Mouse (Mus musculus): ENCODE measurements around the gene Arrdc4.

- TF ChIP-seq CTCF (IDR thresholded peaks at IDR 0.05; ENCODE audit: control insufficient read depth, insufficient read depth, low read length) = no peak
- TF ChIP-seq POLR2A (IDR thresholded peaks at IDR 0.05; ENCODE audit: borderline replicate concordance, control insufficient read depth, low read depth, low read length) = no peak
These were observed 36.1 kb downstream of the Arrdc4 start for GRCm38 (mm10) chr7:68712928-68713327.

All from bone marrow, adult 2 months (tissue).